Mouse (Mus musculus): ENCODE measurements at regions not wholly inside any gene's neighbourhood (a gene's known extent, or its start where the extent isn't known, plus 50 kb on each side); places are given as distances from the start of the nearest gene placed in this dataset.

DNA sequence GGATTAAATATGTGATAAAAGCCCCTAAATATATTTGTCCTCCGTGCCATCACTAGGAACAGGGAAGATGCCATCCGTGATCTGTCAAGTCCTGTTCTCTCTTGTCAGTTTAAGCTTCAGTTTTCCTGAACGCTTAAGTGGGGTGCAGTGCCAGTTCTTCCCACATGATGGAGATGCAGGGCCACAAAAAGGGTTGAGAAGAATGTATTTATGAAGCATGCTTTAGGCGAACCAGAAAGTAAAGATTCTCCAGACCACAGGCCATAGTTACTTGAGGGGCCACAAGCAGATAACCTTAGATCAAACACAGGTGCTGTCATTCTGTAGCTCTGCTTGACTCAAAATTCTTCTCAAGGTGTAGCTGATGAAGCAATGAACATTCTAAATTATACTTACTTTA, 58.6 kb upstream of the Tlr4 start:
- TF ChIP-seq EP300 (IDR thresholded peaks at IDR 0.05; ENCODE audit: low read depth) (no peak), CTCF (IDR thresholded peaks at IDR 0.05; ENCODE audit: low read depth) (peak; percentile 91)
- H3K4me3 ChIP-seq (ENCODE audit: low read depth, low read length) = no peak overlapping the region
- WGBS = 21% methylated on average over 4 of the region's 4 CpGs
- no peak overlapping the region for H3K27ac ChIP-seq (ENCODE audit: low read depth)
- no peaks in the 10 kb centered on the region for H3K36me3 ChIP-seq (replicated peaks; ENCODE audit: control insufficient read depth, insufficient read depth, low read length)
- H3K4me2 ChIP-seq (ENCODE audit: low read depth, low read length) = no peak overlapping the region
- DNase-seq (ENCODE audit: low spot score) (peak; percentile 20), ATAC-seq (ENCODE audit: insufficient read depth, low read depth) (no peak)
- H3K9ac ChIP-seq (replicated peaks; ENCODE audit: low read depth, low read length) = no peak overlapping the region
- no peaks in the 10 kb centered on the region for H3K27me3 ChIP-seq (ENCODE audit: control insufficient read depth, insufficient read depth, low read length)
- no peaks in the 10 kb centered on the region for H3K4me1 ChIP-seq (ENCODE audit: control insufficient read depth, insufficient read depth)
- no peaks in the 10 kb centered on the region for H3K9me3 ChIP-seq (replicated peaks; ENCODE audit: control insufficient read depth, low read length)
